Mouse (Mus musculus): ENCODE data around the gene Gabpb1.
"Not testable (repeated sequence)": the region's sequence is repeated elsewhere in the genome, so short reads cannot be mapped to it uniquely, and the experiment has no call there.

Gabpb1 gene

DNA sequence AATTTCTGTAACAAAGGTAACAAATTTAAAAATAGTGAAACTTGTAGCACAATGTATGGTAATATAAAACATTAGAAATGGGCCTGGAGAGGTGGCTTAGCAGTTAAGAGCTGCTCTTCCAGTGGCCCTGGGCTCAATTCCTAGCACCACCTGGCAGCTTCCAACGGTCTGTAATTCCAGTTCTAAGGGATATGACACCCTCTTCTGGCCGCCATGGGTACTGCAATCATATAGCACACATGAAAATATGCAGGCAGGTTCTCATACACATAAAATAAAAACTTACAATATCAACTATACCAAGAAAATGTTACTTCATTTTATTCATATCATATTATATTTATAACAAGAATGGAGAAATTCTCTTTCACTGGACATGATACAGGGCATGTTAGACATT lies 35.8 kb downstream of the Gabpb1 start:
- no peak for DNase-seq (ENCODE audit: extremely low spot score)

DNA sequence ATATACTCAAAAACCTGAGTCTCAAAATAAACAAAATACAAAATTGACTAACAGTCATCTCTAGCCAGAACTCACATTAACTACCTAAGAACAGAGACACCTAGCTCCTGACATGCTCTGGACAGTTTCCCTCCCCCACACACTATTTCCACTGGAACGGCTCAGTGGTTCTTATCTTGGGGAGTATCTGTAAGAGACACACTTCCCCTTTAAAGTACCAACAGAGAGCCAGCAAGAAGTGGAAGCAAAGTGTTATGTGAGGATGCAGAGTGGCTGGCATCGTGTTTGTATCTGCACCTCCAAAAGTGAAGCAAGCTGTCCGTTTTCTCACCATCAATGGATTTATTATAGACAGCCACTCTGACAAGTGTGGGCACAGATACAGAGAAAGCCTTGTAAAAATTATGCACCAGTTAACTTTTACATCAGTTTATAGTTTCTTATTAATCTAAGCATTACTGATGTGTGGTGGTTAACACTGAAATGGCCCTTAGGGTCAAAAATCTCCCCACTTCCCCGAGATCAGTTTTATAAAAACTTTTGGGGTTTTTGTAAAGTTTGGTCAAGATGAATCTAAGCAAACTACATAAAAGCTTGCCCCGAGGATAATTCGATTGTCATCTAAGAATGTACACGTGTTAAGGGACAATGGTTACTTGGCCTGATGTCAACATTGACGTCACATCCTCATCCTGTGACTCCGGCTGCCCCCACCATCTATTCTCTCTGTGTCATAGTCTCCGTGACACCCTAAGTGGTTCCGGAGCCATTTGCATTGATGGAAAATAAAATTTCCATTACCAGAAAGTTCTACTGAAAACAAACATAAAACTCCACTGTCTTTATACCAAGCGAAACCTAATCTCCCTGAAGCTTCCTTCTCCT lies 40.0 kb downstream of the Gabpb1 start:
- no peak for DNase-seq (ENCODE audit: extremely low spot score)

DNA sequence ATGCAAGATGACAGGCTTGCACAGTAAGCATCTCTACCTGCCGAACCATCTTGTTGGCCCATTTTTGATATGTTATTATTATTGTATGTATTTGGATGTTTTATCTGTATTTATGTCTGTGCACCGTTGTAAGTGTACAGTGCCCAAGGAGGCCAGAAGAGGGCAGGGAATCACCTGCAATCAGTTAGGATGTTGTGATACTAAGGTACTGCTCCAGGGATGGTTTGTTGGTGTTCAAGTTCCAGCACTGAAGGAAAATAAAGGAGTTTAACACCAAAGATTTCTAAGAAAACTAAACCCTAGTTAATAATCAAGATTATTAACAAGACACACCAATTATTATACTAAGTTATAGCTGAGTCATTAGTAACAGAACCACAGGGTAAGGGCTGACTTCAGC lies 43.0 kb downstream of the Gabpb1 start:
- DNase-seq (ENCODE audit: extremely low spot score) = no peak

DNA sequence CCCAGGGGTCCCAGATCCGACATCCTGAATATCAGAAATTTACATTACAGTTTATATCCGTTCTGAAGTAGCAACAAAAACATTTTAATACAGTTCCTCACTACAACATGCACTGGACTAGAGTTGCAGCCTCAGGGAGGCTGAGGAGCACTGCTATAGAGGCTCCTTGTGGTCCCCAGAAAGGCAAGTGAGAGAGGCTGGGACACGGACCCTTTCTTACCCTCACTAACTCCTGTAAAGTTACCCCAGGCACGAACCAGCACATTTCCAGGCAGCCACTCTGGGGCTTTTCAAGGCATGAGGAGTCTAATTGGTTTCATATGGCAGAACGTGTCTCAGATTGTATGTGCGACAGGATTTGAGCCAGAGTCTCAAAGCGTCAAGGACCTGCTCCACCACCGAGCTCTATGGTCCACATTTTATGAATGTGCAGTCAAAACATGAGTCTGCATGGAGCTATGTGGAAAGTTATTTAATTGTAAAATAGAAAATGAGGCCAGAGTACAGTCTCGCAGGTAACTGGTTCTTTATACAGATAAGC lies 47.6 kb downstream of the Gabpb1 start:
- DNase-seq (ENCODE audit: extremely low spot score) = no peak

DNA sequence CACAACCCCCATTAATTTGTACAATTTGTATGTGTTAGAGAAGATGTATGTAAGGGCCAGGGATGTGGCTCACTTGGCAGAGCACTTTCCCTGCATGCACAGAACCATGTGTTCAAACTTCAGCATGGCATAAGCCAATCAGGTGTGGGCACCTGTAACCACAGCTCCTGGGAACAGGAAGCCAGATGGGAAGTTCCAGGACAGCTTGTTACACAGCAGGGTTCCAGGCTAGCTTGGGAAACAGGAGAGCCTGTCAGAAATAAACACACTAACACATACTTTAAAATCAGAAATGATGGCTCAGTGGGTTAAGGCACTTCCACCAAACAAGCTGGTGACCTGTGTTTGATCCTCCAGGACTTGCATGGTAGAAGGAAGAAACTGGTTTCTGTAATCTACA lies 53.0 kb downstream of the Gabpb1 start:
- DNase-seq (ENCODE audit: extremely low spot score) = no peak

DNA sequence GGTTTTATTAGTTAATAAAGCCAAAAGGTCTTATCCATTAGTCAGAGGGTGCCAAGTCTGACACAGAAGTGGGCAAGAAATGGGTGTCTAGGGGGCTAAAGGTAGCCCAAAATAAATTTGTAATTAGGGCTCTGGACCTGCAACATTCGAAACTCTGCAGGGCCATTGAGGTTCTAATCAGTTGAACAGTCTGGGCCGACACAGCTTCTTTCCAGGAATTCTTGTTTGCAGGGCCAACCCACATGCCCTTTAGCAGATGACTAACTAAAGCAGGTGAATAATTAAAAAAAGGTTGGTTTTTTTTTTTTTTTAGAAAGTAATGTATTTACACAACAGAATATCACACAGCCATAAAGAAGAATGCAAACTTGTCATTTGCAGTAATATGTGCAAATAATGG lies 53.7 kb downstream of the Gabpb1 start:
- DNase-seq (ENCODE audit: extremely low spot score) = no peak

DNA sequence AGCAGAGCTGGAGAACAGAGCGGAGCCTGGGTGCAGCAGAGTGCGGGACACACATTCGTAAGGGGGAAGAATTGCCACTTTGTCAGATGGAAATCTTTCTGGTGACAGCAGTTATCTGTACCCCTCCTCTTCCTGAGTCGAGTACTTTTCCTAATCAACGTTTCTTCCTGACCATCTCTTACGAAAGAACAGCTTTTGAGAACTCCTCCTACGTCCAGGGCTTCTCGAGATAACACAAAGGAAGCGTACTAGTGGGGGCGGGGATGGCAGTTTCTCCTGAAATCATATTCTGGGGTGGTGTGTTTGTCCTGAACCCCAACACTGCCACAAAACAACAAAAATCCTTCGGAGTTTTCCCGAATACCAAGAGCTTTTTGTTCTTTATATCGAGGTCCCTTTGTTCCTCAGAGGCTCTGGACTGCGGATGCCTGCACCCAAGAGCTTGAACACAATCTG lies 56.9 kb downstream of the Gabpb1 start, which contains the start of gene Hdc:
TSS of gene Hdc (minus strand) at position 51 of the 456 bp plus-strand sequence.
- DNase-seq (ENCODE audit: extremely low spot score) = no peak

DNA sequence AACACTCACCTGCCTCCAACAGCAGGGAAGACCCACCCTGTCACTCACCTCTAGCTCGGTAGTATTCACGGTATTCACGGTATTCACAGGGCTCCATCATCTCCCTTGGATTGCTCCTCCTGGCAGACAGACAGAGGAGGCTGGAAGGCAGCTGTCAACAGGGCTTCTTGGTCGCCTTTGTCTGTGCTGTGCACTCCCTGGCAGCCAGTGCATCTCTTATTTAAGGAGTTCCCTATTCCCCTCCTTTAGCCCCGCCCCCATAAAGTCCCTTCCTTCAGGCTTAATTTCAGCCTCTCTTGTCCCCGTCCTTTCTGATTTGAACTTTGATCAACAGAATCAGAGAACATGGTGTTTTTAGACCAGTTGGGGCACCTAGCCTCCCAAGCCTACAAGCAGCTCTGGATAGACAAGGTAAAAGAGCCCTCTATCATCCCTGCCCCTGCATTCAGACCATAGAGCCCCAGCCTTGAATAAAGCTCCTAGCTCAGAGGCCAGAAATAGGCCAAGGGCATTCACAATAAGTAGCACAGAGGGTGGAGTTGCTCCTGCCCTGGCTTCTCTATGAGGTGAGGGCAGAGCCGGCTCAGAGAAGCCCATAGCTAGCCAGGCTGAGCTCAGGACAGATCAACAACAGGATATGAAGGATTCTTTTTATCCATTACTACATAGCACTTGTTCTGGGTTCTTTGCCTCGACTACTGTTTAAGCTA lies 57.5 kb downstream of the Gabpb1 start:
- DNase-seq (ENCODE audit: extremely low spot score) = no peak

DNA sequence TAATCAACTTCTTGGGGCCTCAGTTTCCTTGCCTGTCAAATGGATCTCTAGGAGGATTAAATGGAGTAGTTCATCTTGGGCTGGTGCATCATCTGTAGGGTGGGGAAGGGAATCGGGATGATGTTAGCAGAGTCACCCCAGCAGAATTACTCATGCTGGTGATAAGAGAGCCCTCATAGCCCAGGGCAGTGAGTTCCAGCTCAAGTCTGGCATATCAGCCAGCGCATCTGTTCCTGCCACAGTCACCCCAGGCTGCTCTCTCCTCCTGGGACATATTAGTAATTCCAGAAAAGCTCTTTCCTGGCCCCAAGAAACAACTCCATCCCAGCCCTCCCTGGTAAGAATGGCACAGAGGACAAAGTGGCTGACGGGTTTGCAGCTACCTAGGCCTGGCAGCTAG lies 60.8 kb downstream of the Gabpb1 start:
- DNase-seq (ENCODE audit: extremely low spot score) = no peak

DNA sequence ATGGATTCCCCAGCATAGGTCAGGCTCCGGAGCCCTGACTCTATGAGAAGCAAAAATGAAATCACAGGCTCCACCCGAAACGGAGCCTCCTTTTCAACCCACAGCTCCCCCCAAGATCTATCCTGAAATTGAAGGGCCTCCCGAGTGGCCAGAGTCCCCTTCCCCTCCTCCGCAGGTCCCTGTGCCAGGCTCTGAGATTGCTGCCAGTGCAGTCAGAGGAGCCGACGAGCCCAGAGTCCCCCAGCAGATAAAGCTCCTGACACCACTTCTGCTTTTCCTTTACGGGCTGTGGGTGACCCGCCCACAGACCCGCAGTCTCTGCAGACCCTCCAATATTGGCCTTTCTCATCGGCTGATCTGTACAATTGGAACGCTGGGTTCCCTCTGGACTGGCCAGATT lies 66.5 kb downstream of the Gabpb1 start:
- not testable (repeated sequence) for DNase-seq (ENCODE audit: extremely low spot score)

DNA sequence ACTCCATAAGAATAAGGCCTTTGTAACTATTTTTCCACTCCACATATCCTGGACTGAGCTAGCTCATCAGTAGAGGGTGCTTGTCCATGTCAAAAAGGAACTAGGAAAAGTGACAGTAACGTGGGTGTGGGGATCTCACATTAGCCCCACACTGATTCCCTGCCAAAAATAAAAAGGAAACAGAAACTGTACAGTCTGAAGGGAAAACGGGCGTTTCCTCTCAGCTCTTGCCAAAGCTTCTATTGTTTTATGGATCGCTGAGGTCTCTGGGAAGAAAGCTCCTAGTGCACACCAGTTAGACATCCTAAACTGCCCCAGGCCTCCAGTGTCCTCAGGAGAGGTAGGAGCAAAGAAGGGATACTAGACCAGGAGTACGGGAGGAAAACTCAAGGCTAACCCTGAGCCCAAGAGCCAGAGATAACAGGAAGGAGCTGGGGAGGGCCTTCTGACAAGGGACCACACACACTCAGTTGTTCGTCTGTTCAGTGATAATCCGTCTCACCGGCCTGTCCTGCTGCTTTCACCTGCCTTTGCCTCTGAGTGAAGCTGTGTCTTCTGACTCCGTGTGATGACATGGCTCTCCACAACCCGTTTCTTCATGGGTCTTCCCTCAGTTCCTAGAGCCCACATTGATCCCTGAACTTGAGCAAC lies 68.5 kb downstream of the Gabpb1 start:
- no peak for DNase-seq (ENCODE audit: extremely low spot score)

DNA sequence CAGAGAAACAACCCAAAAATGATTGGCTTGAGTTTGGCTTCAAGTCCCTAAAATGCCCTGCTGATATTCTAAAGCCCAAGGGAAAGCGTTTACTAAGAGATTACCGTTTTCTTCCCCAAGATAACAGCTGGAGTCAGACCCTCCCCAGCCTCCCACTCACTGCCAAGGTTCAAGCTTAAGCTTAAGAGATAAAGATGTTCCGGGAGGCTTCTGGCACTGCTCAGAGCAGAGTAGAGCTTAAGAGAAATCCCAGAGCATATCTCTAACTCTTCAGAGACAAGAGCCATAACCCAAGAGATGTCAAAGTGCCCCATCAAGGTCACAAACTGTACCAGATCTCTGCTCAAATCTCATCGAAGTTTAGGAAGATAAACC lies 69.5 kb downstream of the Gabpb1 start:
- DNase-seq (ENCODE audit: extremely low spot score) = no peak

DNA sequence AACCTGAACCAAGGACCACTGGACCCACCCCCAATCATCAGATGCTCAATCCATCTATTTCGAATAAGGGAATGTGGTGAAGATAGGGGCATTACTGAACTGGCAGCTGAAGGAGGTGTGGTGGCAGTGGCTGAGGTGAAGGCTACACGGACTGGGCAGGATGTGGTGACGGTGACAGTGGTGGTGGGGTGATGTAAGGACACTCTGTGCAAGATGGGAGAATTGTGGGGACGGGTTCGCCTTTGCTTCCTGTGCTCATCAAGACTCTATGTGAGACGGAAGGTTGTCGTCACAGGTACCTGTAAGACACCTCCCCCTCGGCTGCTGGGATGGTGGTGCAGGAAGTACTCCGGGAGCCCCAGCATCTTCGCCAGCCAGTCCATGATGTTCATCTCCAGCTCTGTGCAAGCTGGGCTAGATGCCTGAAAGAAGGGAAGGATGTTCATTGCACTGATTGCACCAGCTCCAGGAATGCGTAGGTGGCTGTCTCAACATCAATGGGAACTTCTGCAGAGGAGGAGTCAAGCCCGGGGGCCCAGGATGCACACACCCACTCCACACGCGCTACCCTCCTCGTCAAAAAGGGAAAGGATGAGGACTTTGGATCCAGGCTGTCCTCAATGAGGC lies 70.0 kb downstream of the Gabpb1 start:
- DNase-seq (ENCODE audit: extremely low spot score) = no peak

DNA sequence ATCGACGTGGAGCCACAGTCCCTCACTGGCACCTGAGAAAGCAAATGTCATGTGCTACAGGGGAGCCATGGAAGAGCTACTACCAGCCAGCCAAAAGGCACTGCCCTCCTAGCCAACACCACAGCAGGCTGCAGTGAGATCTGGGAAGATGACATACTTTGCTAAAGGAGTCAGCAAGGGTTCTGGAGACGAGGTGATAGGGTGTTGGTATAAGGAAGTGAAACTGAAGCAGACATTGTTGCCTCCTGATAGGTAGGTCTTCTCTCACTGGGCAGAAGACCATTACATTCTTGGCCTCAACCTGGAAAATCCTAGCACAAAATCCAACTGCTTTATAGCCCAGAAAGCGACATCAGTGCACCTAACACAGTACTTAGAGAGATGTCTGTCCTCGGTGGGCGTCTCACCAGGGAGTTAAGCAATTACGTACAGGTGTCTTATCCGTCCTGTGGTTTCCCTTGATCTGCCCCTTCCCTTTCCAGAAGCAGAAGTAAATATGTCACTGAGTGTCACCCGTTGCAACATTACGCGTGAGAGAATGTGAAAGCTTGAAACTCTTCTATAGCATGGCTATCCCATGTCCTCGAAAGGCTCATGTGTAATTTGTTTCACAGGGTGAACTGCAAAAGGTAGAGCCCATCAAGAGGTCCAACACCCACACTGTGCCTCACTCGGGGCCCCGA lies 74.1 kb downstream of the Gabpb1 start:
- no peak for DNase-seq (ENCODE audit: extremely low spot score)

DNA sequence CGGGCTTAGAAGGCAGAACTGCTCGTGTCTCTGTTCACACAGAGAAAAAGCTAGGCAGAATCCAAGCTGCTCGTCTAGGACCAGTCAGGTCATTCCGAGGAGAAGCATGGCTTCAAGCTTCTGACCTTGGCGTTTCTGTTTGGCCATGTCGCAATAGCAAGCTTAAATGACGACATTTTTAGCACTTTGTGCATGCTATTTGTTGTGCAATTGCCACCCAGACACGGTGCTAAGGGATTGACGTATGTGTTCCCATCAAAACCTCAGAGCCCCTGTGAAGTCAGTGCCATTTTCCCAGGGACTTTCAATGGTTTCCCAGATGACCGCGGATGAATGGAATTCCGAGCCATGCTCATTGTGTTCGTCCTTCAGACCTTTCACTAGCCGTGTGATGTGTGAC lies 75.6 kb downstream of the Gabpb1 start:
- DNase-seq (ENCODE audit: extremely low spot score) = no peak

DNA sequence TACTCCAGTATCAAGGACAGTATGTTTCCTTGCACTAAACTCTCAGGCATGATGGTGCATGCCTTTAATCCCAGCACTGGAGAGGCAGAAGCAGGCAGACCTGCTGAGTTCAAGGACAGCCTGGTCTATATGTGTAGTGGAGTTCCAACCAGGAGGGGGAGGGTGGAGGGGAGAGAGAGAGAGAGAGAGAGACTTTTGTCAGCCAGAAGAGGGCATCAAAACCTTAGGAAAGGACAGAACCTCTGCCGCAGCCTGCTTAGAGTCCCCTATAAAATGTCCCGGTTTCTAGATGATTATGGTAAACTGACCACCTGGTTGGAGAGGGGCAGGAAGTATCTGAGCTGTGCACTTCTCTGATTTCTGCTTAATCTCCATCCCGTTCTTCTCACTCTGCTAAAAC lies 77.1 kb downstream of the Gabpb1 start:
- peak; percentile 29 for DNase-seq (ENCODE audit: extremely low spot score)

DNA sequence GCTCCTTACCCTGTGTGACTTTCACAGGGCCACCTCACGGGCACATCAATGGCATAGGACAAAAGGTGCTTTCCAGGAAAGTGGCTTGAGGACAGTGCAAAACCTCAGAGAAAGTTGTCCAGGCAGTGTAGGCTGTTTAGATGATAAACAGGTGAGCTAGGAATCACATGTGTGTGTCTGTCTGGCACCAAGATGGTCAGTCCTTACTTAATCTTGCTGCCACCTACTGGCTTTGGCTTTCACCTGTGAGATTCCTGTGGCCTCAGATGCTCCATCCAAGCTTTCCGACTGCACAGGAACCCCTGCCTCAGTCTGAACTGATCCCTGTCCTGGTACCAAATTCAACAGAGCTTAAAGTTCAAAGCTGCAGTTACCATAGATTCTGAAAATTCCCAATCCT lies 77.8 kb downstream of the Gabpb1 start:
- no peak for DNase-seq (ENCODE audit: extremely low spot score)

DNA sequence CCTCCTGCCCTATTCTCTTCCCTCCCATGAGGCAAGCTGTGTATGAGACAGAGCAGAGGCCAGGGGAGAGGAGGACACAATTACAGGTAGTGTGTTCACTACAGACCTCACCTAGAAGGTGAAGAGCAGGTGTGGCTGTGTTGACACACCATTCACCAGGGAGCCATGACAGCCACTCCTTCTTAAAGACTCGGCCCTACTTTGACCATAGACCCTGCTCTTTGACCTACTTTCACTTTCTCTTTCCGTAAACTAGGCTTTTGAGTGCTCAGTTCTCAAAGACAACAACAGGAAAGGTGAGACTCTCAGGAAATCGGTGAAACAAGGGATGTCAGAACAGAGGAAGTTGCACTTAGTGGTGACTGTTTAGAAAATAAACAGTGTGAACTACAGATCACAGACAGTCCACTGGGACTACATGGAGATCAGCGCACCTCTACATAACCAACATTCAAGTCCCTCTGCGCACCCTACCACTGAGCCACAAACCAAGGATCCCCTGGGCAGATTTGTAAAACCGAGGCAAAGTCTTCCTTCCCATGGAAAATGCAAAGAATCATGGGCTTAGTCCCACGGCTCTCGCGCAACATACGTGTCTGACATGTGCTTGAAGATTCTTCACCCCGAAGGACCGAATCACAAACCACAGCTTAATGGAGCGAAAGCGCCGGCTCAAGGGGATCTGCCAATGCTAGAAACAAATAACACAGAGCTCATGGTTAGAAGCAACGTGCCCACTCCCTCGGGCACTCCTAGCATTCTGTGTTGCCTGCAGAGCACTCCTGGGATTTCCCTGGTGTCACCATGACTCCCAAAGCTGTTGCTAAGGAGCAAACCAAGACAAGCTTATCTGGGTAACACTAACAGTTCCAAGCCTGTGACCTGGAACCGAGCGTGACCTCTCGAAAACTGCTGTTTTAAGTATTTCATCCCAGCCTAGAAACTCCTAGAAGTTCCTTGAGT lies 78.6 kb downstream of the Gabpb1 start:
- no peak for DNase-seq (ENCODE audit: extremely low spot score)

DNA sequence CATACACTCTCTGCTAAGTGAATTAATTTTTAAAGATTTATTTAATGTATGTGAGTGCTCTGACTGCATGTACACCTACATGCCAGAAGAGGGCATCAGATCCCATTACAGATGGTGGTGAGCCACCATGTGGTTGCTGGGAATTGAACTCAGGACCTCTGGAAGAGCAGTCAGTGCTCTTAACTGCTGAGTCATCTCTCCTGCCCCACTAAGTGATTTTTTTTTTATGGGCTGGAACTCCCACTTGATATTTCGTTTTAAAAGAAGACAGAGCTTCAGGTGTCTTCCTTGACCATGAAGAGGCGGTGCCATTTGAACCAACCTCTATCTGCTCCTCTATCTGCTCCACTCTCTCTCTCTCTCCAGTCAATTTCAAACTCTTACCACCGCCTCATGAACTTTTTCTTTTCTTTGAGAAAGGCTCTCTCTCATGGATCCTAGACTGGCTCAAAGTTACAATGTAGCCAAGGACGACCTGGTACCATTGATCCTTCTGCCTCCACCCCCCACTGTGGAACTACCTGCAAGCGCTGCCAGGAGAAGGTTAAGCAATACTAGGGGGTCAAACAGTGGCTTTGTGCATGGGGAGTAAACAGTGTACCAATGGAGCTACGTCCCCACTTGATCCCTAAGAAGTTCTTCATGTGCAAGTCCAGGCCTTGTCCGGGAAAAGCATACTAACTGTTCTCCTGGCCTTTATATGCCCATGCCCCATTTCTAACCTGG lies 79.6 kb downstream of the Gabpb1 start:
- no peak for DNase-seq (ENCODE audit: extremely low spot score)

Measured in embryo, embryonic 9.5 days (tissue).